Mouse (Mus musculus): ENCODE data around the gene Mrpl55.

- TF ChIP-seq CTCF (IDR thresholded peaks at IDR 0.05; ENCODE audit: borderline replicate concordance, control insufficient read depth, extremely low read depth, insufficient read depth, low read length, poor library complexity), result no peak
- TF ChIP-seq POLR2A (IDR thresholded peaks at IDR 0.05; ENCODE audit: control insufficient read depth, extremely low read depth, insufficient read depth, low read length, poor library complexity), result no peak
Observed at GRCm38 (mm10) chr11:59182864-59183331, 19.4 kb upstream of the Mrpl55 start, which contains the start of gene Gjc2.
